Mouse (Mus musculus) forebrain, postnatal 0 days (tissue): ENCODE results near the gene Wdfy1. TPM values are rescaled to one million over a fixed set of nuclear protein-coding genes. Genes with fewer than 3 reads are reported as not detected.
A peak's percentile ranks its signal among the peaks of the same experiment; 100 is the strongest.

ENCODE experiments used
- ATAC-seq: fragments of 200-750 bp; cut with Nextera tagmentation; 2 replicates; pipeline ENCODE4 v1.8.0; 2017; ENCODE audit warnings: mild to moderate bottlenecking, moderate library complexity
- DNase-seq: peaks from one replicate; pipeline ENCODE4 v3.0.0-alpha.2; 2015
- H3K27ac ChIP-seq: fragments of 300-500 bp; sonication (generic); 2 replicates; pipeline ENCODE4 v1.5.1; 2014; ENCODE audit warnings: low read depth, mild to moderate bottlenecking, antibody characterized with exemption, low read length, moderate library complexity, mixed read lengths
- H3K27me3 ChIP-seq: fragments of 300-500 bp; sonication (generic); 2 replicates; pipeline ENCODE4 v1.6.1; 2014; ENCODE audit warnings: mild to moderate bottlenecking, low read length, mixed read lengths; ENCODE audit not compliant: insufficient read depth
- H3K36me3 ChIP-seq: fragments of 300-500 bp; sonication (generic); 2 replicates; pipeline ENCODE4 v1.6.1; 2014; ENCODE audit warnings: mild to moderate bottlenecking, moderate library complexity; ENCODE audit not compliant: insufficient read depth
- H3K4me1 ChIP-seq: fragments of 300-500 bp; sonication (generic); 2 replicates; pipeline ENCODE4 v1.6.1; 2014; ENCODE audit warnings: antibody characterized with exemption; ENCODE audit not compliant: insufficient read depth
- H3K4me2 ChIP-seq: fragments of 300-500 bp; sonication (generic); 2 replicates; pipeline ENCODE4 v1.6.1; 2014; ENCODE audit warnings: low read depth, mild to moderate bottlenecking, moderate library complexity
- H3K4me3 ChIP-seq: fragments of 300-500 bp; sonication (generic); 2 replicates; pipeline ENCODE4 v1.5.1; 2014; ENCODE audit warnings: low read depth, low read length, mixed read lengths
- H3K9ac ChIP-seq: fragments of 300-500 bp; sonication (generic); 2 replicates; pipeline ENCODE4 v1.6.1; 2014; ENCODE audit warnings: mild to moderate bottlenecking
- H3K9me3 ChIP-seq: fragments of 300-500 bp; sonication (generic); 2 replicates; pipeline ENCODE4 v1.6.1; 2016; ENCODE audit warnings: low read length
- CTCF ChIP-seq: sonication (generic); IDR thresholded peaks from 2 replicates; pipeline ENCODE4 v1.5.1; 2016; ENCODE audit warnings: antibody characterized with exemption, control low read depth, low read depth
- WGBS: fragments of 180-500 bp; shearing (Covaris S2); extraction: QIAGEN DNeasy Blood & Tissue Kit; methylation state at CpG from one replicate; pipeline ENCODE4 v1.1.7; 2014; 5-methylcytosine and 5-hydroxymethylcytosine counted together
- polyA plus RNA-seq: library from polyadenylated mRNA; unstranded; fragments of >200 nt; fragmentation: Nextera tagmentation; extraction: Ambion mirVana; gene quantifications from 2 replicates; pipeline ENCODE4 v1.2.1, GENCODE M21; 2015
- total RNA-seq: library from RNA; depleted of rRNA; stranded (reverse); fragments of >200 nt; gene quantifications from 2 replicates; pipeline ENCODE4 v1.2.3, GENCODE M21; 2014

Wdfy1 gene
- total and polyA plus RNA-seq, 2 experiments from 2014 or later, result 72.8 to 90.1 TPM

- Histone ChIP-seq H3K4me3 (no peak overlapping the region), H3K4me1 (no peaks in the 10 kb centered on the region), H3K27me3 (no peaks in the 10 kb centered on the region), H3K9me3 (no peaks in the 10 kb centered on the region), H3K36me3 (peaks cover 45% of the 10 kb centered on the region), H3K27ac (no peak overlapping the region), H3K9ac (no peak overlapping the region), H3K4me2 (no peak overlapping the region)
- no peak for TF ChIP-seq CTCF
- ATAC-seq (no peak), DNase-seq (no peak)
- WGBS, result 92% methylated on average over 8 of the region's 8 CpGs
Measured at GRCm38 (mm10) chr1:79703520-79703919, 72.4 kb downstream of the Wdfy1 start.

DNA sequence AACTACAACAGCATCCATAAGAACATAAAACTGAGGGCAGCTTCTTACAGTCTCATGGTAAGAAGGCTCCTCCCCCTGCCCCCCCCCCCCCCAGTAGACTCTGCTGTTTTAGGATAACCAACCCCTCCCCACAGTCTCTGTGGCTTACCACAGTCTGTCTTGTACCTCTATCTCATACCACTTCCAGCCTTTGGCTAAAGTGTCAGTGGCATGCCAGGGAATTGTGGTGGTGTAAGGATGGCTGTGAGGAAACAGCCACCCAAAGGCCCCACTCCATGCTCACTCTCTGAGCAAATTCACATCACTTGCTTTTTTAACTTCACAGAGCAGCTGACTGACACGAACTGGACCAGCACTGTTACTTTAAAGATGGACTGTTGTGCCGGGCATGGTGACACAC is 77.4 kb downstream of the Wdfy1 start:
- DNase-seq (no peak), ATAC-seq (no peak)
- H3K4me3 ChIP-seq, result no peak overlapping the region
- no peaks in the 10 kb centered on the region for H3K9me3 ChIP-seq
- no peak overlapping the region for H3K9ac ChIP-seq
- 93% methylated on average over 2 of the region's 2 CpGs for WGBS
- TF ChIP-seq CTCF, result no peak
- no peaks in the 10 kb centered on the region for H3K27me3 ChIP-seq
- H3K4me1 ChIP-seq, result peaks cover 4% of the 10 kb centered on the region; the same call in 1 of the 2 replicates
- H3K4me2 ChIP-seq, result no peak overlapping the region
- H3K36me3 ChIP-seq, result peaks cover 12% of the 10 kb centered on the region
- H3K27ac ChIP-seq, result no peak overlapping the region

GRCm38 (mm10) chr1:79697382-79697781 is 78.6 kb downstream of the Wdfy1 start:
- H3K4me3 ChIP-seq, result no peak overlapping the region
- H3K27ac ChIP-seq, result peak overlapping the region; percentile 6; the same call in 1 of the 2 replicates
- peaks cover 4% of the 10 kb centered on the region; the same call in 1 of the 2 replicates for H3K4me1 ChIP-seq
- DNase-seq, result peak; percentile 83
- no peak for TF ChIP-seq CTCF
- WGBS, result 1% methylated on average over 9 of the region's 9 CpGs
- no peaks in the 10 kb centered on the region for H3K27me3 ChIP-seq
- no peaks in the 10 kb centered on the region for H3K9me3 ChIP-seq
- peak; percentile 89 for ATAC-seq
- no peak overlapping the region for H3K9ac ChIP-seq
- H3K36me3 ChIP-seq, result peaks cover 11% of the 10 kb centered on the region; the same call in 1 of the 2 replicates
- H3K4me2 ChIP-seq, result no peak overlapping the region

GRCm38 (mm10) chr1:79696933-79697332 is 79.0 kb downstream of the Wdfy1 start:
- peaks cover 10% of the 10 kb centered on the region; the same call in 1 of the 2 replicates for H3K36me3 ChIP-seq
- H3K4me2 ChIP-seq, result no peak overlapping the region
- WGBS, result 51% methylated on average over 5 of the region's 5 CpGs
- peaks cover 4% of the 10 kb centered on the region; the same call in 1 of the 2 replicates for H3K4me1 ChIP-seq
- TF ChIP-seq CTCF, result no peak
- H3K4me3 ChIP-seq, result no peak overlapping the region
- no peak overlapping the region for H3K9ac ChIP-seq
- peak; percentile 38; the same call in 1 of the 2 replicates for ATAC-seq
- no peak overlapping the region for H3K27ac ChIP-seq
- DNase-seq, result no peak
- no peaks in the 10 kb centered on the region for H3K9me3 ChIP-seq
- no peaks in the 10 kb centered on the region for H3K27me3 ChIP-seq

- Histone ChIP-seq H3K4me1 (peaks cover 2% of the 10 kb centered on the region; the same call in 1 of the 2 replicates), H3K9me3 (no peaks in the 10 kb centered on the region), H3K36me3 (no peaks in the 10 kb centered on the region), H3K4me3 (no peak overlapping the region), H3K4me2 (no peak overlapping the region), H3K9ac (no peak overlapping the region), H3K27me3 (no peaks in the 10 kb centered on the region), H3K27ac (no peak overlapping the region)
- no peak for TF ChIP-seq CTCF
- DNase-seq (no peak), ATAC-seq (no peak)
- 89% methylated on average over 3 of the region's 3 CpGs for WGBS
Measured at GRCm38 (mm10) chr1:79692482-79692881, 83.5 kb downstream of the Wdfy1 start.

- Histone ChIP-seq H3K9ac (no peak overlapping the region), H3K4me3 (no peak overlapping the region), H3K4me2 (no peak overlapping the region), H3K4me1 (no peaks in the 10 kb centered on the region), H3K27ac (no peak overlapping the region), H3K36me3 (no peaks in the 10 kb centered on the region), H3K9me3 (no peaks in the 10 kb centered on the region), H3K27me3 (no peaks in the 10 kb centered on the region)
- TF ChIP-seq CTCF, result no peak
- ATAC-seq (no peak), DNase-seq (no peak)
- 82% methylated on average over 1 of the region's 1 CpGs for WGBS
Measured at GRCm38 (mm10) chr1:79687254-79687653, 88.7 kb downstream of the Wdfy1 start.

- no peak for TF ChIP-seq CTCF
- no peak overlapping the region for H3K9ac ChIP-seq
- no peaks in the 10 kb centered on the region for H3K9me3 ChIP-seq
- H3K27me3 ChIP-seq, result no peaks in the 10 kb centered on the region
- no peaks in the 10 kb centered on the region for H3K36me3 ChIP-seq
- H3K4me2 ChIP-seq, result no peak overlapping the region
- no peak for DNase-seq
- no peak for ATAC-seq
- no peak overlapping the region for H3K27ac ChIP-seq
- no peak overlapping the region for H3K4me3 ChIP-seq
- H3K4me1 ChIP-seq, result no peaks in the 10 kb centered on the region
Measured at GRCm38 (mm10) chr1:79684027-79684426, 91.9 kb downstream of the Wdfy1 start.
